Mouse (Mus musculus) adrenal gland (tissue): ENCODE measurements around the gene Zfp710.

Experiments
- intact Hi-C: fragments of 180-260 bp; cut with DNase I; formaldehyde crosslinking; loops from one replicate; pipeline ENCODE4 v1.15.1; 2025

The Zfp710 gene

GRCm38 (mm10) chr7:80075946-80076583, 51.5 kb downstream of the Zfp710 start:
- intact Hi-C loops, result no loop called here

DNA sequence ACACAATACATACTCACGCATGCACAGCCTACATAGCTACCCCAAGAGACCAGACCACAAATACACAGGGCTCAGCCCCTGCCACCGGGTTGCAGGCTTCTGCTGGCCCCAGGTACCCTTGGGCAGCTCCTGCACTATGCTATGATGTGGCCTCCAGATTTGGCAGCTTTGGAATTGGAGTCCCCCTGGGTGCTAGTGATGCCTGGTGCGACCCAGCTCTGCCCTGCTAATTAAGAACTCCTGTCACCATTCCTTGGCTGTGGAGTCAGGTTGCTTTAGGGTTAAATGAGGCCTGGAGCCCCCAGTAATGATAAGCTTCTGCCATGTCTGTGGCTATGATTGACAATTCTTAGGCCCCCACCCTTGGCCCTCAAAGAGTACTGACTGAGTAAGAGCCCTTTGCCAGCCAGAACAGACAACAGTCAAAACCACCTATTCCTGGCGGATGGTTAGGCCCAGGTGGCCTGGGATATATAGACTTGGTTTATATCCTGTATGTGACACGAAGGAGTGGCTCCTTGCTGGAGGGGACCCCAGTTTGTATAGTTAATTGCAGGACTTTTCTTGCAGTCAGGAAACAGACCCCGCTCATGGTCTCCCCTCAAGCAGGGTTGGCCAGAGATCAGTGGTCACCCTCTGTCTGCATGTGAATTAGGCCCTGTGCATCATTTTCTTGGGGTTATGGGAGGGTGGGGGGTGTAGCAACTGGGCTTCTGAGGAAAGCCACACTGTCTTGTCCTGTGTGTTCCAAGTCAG, 52.5 kb downstream of the Zfp710 start:
- intact Hi-C loops, result no loop called here

GRCm38 (mm10) chr7:80077801-80078200, 53.2 kb downstream of the Zfp710 start:
- intact Hi-C loops, result loop anchor here (2.0 kb wide), 1 partner anchor 51 kb away; no protein-coding TSS in a partner anchor

DNA sequence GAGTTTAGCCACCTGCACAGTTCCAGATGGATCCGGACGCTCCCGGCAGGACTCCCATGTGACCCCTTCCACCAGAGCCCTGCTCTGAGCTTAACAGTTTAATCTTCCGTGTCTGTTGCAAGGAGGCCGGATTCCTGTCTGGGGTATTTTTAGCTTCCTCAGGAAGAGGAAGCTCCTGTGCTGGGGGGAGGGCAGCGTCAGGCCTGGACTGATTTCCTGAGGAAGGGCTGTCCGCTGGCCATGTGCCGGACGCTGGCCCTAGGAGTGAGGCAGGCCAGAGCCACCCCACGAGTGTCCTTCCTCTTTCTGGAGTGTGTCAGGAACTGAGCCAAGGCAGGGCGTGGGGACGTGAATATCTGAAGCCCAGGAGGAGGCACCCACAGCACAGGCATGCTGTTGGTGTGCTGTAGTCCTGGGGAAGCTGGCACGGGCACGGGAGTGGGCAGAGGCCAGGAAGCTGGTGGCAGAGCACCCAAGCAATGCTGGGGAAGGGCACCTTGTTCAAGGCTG, 54.2 kb downstream of the Zfp710 start:
- intact Hi-C loops, result loop anchor here (2.0 kb wide), 1 partner anchor 52 kb away; no protein-coding TSS in a partner anchor

DNA sequence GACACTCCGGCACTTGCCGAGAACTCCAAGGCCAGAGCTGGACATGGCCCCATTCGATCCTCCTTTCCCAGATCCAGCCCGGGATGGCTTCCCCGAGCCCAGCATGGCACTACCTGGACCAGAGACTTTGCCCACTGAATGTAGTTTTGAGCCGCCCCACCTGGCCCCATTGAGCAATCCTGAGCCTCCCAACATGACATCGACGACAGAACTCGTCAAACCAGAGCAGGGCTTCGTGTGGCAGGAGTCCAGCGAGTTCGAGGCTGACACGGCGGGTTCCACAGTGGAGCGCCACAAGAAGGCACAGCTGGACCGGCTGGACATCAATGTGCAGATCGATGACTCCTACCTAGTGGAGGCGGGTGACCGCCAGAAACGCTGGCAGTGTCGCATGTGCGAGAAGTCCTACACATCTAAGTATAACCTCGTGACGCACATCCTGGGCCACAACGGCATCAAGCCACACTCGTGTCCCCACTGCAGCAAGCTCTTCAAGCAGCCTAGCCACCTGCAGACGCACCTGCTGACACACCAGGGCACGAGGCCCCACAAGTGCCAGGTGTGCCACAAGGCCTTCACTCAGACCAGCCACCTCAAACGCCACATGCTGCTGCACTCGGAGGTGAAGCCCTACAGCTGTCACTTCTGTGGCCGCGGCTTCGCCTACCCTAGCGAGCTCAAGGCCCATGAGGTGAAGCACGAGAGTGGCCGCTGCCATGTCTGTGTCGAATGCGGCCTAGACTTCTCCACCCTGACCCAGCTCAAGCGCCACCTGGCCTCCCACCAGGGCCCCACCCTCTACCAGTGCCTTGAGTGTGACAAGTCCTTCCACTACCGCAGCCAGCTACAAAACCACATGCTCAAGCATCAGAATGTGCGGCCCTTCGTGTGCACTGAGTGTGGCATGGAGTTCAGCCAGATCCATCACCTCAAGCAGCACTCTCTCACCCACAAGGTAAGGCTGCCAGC, 57.3 kb downstream of the Zfp710 start:
- intact Hi-C loops, result loop anchor here (10.0 kb wide), 1 partner anchor 147 kb away; the partner anchor contains the start of gene Arpin

DNA sequence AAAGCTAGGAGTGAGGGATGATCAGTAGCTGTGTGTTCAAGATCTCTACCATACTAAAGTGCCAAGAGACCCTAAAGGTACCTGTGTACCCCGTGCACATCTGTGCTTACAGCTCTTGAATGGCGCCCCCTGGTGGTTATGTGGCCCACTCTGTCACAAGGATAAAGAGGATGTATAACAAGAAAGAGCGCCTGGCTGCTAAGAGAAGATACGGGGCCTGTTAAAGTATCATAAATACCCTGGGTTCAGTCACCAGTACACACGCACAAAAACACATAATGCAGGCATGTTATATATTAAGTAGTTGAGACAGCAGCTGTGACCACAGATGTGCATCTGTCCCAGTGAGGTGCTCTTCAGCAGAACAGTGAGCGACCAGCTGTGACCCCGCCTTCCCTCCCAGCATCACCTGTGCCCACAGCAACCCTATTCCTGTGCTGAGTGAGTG, 59.9 kb downstream of the Zfp710 start:
- intact Hi-C loops, result loop anchor here (10.0 kb wide), 1 partner anchor 150 kb away; the partner anchor contains the start of gene Arpin

- intact Hi-C loops, result loop anchor here (10.0 kb wide), 1 partner anchor 151 kb away; the partner anchor contains the start of gene Arpin
Measured at GRCm38 (mm10) chr7:80085970-80086715, 61.5 kb downstream of the Zfp710 start.

- intact Hi-C loops, result loop anchor here (10.0 kb wide), 1 partner anchor 153 kb away; the partner anchor contains the start of gene Arpin
Measured at GRCm38 (mm10) chr7:80088191-80088590, 63.6 kb downstream of the Zfp710 start.

- intact Hi-C loops, result no loop called here
Measured at GRCm38 (mm10) chr7:80090191-80091003, 65.8 kb downstream of the Zfp710 start.

DNA sequence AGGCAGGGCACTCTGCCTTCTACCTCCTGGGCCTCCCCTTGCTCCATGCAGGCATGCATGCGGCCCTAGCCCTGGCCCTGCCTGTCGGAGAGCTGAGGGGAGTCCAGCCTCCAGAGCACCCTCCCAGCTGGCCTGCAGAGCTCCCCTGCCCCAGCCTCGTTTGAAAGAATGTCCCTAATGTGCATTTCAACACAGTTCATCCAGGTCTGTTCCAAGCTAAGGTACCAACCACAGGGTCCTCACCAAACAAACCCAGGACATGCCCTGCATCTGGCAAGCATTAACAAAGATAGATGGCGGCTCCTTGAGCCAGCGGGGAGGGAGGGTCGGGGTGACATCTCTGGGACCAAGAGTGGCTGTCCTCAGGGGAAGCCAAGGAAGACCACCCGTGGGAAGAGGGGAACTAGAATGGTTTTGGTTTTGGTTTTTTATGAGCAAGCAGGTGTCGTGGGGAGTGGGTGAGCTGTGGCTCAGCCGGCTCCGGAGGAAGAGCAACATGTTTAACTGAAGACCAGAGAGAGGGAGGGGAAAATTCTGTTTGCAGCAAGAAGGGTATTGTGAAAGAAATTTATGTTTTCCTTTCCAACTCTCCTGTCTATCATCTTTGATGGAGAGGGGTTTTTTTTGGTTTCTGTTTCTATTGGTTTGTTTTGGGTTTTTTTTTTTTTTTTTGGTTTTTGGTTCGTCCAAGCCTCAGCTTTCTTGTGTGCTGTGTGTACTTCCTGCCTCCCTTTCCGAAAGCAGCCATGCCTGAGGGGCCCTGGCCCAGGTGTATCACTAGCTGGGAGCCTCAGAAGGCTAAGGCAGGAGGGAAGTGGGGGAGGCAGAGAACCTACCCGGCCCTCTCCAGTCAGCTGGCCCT, 66.6 kb downstream of the Zfp710 start:
- intact Hi-C loops, result no loop called here

DNA sequence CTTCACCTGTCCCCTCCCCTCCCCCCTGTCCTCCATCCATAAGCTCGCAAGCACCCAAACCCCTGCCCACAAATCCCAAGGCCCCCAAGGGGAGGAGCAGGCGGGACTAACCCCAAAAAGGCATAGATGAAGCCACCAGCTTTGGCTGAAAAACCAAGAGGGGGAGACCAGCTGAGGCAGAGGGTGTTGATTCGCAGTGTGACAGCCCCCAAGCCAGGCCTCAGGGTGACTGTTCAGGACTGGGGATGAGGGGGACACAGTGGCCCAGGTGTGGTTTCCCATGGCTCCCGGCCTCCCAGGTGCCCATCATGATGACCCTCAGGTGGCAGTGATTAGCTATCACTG, 67.2 kb downstream of the Zfp710 start:
- intact Hi-C loops, result no loop called here

DNA sequence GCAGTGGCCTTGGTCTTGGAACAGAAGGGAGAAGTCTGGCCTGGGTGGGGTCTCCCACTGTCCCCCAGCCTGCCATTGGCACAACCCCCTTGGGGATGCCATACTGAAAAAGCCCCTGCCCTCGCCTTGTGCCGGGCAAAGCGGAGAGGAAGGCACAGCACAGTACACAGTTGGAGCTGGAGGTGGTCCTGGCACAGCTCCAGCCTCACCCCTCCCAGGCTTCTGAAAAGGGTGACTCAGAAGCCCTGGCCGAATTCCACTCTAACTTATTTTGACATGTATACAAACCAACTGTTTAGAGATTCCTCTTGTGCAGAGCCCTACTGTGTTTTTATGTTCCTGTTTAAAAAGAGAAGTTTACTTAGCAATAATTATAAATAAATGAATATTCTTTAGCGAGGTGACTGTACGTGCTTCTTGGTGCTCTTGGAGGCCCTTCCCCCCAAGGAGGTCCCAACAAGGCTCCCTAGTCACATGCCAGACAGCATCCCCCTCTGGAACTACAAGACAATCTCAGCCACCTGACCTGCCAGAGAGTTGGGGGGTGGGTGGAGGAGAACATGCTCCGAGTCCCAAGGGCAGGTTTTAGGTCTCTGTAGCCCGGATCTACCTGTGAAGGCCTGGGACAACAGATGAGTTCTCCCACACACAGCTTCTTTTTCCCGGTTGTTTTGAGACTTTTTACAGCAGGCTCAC, 67.9 kb downstream of the Zfp710 start:
- intact Hi-C loops, result no loop called here

GRCm38 (mm10) chr7:80094481-80094880, 69.9 kb downstream of the Zfp710 start:
- intact Hi-C loops, result no loop called here

- intact Hi-C loops, result no loop called here
Measured at GRCm38 (mm10) chr7:80095598-80096309, 71.1 kb downstream of the Zfp710 start.

GRCm38 (mm10) chr7:80098389-80098976, 73.9 kb downstream of the Zfp710 start:
- intact Hi-C loops, result no loop called here

DNA sequence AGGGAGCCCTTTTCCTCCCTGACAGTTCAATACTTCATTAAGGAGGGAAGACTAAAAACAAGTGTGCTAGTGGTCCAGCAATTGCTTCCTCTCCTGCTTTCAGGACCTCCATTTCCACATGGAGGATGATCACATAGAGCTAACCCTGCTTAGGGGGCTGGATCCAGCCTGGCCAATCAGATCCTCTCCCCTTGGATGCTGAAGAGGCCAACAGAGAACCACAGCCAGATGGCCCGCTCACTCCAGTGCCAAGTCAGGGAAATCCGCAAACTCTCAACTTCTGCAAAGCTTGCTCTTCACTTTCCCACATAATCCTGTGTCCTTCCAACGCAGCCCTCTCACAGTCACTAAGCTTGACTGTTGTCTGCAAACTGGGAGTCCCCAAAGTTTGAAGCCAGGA, 78.7 kb downstream of the Zfp710 start:
- intact Hi-C loops, result no loop called here
